Mouse (Mus musculus) embryonic facial prominence, embryonic 12.5 days (tissue): Measurements from ENCODE around the gene Fxyd7. TPM values are rescaled to one million over a fixed set of nuclear protein-coding genes. Genes with fewer than 3 reads are reported as not detected.

Experiments
- ATAC-seq: fragments of 200-750 bp; cut with Nextera tagmentation; 2 replicates; pipeline ENCODE4 v1.8.0; 2017; ENCODE audit not compliant: insufficient number of reproducible peaks, insufficient read depth, low FRiP score, low TSS enrichment
- H3K27ac ChIP-seq: fragments of 300-500 bp; sonication (generic); 2 replicates; pipeline ENCODE4 v1.5.1; 2016; ENCODE audit warnings: mild to moderate bottlenecking
- H3K27me3 ChIP-seq: fragments of 300-500 bp; sonication (generic); 2 replicates; pipeline ENCODE4 v1.6.1; 2016; ENCODE audit warnings: mild to moderate bottlenecking, moderate library complexity
- H3K36me3 ChIP-seq: fragments of 300-500 bp; sonication (generic); 2 replicates; pipeline ENCODE4 v1.6.1; 2016; ENCODE audit warnings: mild to moderate bottlenecking
- H3K4me1 ChIP-seq: fragments of 300-500 bp; sonication (generic); 2 replicates; pipeline ENCODE4 v1.6.1; 2016
- H3K4me2 ChIP-seq: fragments of 300-500 bp; sonication (generic); replicated peaks from 2 replicates; pipeline ENCODE4 v1.6.1; 2016; ENCODE audit warnings: mild to moderate bottlenecking, moderate library complexity
- H3K4me3 ChIP-seq: fragments of 300-500 bp; sonication (generic); 2 replicates; pipeline ENCODE4 v1.5.1; 2016; ENCODE audit warnings: mild to moderate bottlenecking
- H3K9ac ChIP-seq: fragments of 300-500 bp; sonication (generic); 2 replicates; pipeline ENCODE4 v1.6.1; 2016; ENCODE audit warnings: mild to moderate bottlenecking, moderate library complexity
- H3K9me3 ChIP-seq: fragments of 300-500 bp; sonication (generic); 2 replicates; pipeline ENCODE4 v1.6.1; 2016; ENCODE audit warnings: mild to moderate bottlenecking, moderate library complexity
- WGBS: fragments of 180-500 bp; shearing (Covaris S2); methylation state at CpG from one replicate; pipeline ENCODE4 v1.1.7; 2016; 5-methylcytosine and 5-hydroxymethylcytosine counted together
- polyA plus RNA-seq: library from polyadenylated mRNA; unstranded; fragments of >200 nt; fragmentation: Nextera tagmentation; extraction: Ambion mirVana; gene quantifications from 2 replicates; pipeline ENCODE4 v1.2.1, GENCODE M21; 2016

The Fxyd7 gene
- polyA plus RNA-seq, 1 experiment from 2014 or later = 26.0 TPM

- Histone ChIP-seq H3K9me3 (no peaks in the 10 kb centered on the region), H3K4me1 (peaks cover 36% of the 10 kb centered on the region), H3K36me3 (no peaks in the 10 kb centered on the region), H3K9ac (no peak within 1 kb of the TSS), H3K27me3 (peaks cover 30% of the 10 kb centered on the region), H3K4me3 (no peak within 1 kb of the TSS), H3K4me2 (no peak within 1 kb of the TSS), H3K27ac (no peak within 1 kb of the TSS)
- WGBS = 70% methylated on average over 2 of the region's 2 CpGs
- no peak for ATAC-seq
These were observed 5.8 kb upstream of the Fxyd7 start, which contains the start of gene Fxyd1 for GRCm38 (mm10) chr7:31057071-31057470. Fxyd1 (minus strand) TSS chr7:31057199.

GRCm38 (mm10) chr7:31056448-31056847 lies 5.2 kb upstream of the Fxyd7 start:
- ATAC-seq = no peak
- H3K27me3 ChIP-seq = peaks cover 36% of the 10 kb centered on the region
- WGBS = 67% methylated on average over 7 of the region's 7 CpGs

GRCm38 (mm10) chr7:31055883-31056282 lies 4.6 kb upstream of the Fxyd7 start:
- H3K9ac ChIP-seq = no peak overlapping the region
- peaks cover 42% of the 10 kb centered on the region for H3K27me3 ChIP-seq
- ATAC-seq = no peak
- peaks cover 48% of the 10 kb centered on the region for H3K4me1 ChIP-seq
- H3K4me2 ChIP-seq = peak overlapping the region; percentile 38
- WGBS = 0% methylated on average over 1 of the region's 4 CpGs
- no peaks in the 10 kb centered on the region for H3K36me3 ChIP-seq
- H3K27ac ChIP-seq = no peak overlapping the region
- no peak overlapping the region for H3K4me3 ChIP-seq
- no peaks in the 10 kb centered on the region for H3K9me3 ChIP-seq

More at GRCm38 (mm10) chr7:31056448-31056847, 5.2 kb upstream of the Fxyd7 start:
- Histone ChIP-seq H3K4me2 (no peak overlapping the region), H3K9ac (no peak overlapping the region), H3K4me3 (no peak overlapping the region), H3K4me1 (peaks cover 42% of the 10 kb centered on the region), H3K9me3 (no peaks in the 10 kb centered on the region), H3K27ac (no peak overlapping the region), H3K36me3 (no peaks in the 10 kb centered on the region)

- H3K4me2 ChIP-seq = peak overlapping the region; percentile 38
- H3K4me3 ChIP-seq = peak overlapping the region; percentile 11
- peak; percentile 59 for ATAC-seq
- H3K27me3 ChIP-seq = peaks cover 47% of the 10 kb centered on the region
- H3K9me3 ChIP-seq = no peaks in the 10 kb centered on the region
- no peak overlapping the region for H3K9ac ChIP-seq
- peak overlapping the region; percentile 25 for H3K27ac ChIP-seq
- WGBS = 3% methylated on average over 10 of the region's 10 CpGs
- peaks cover 53% of the 10 kb centered on the region for H3K4me1 ChIP-seq
- no peaks in the 10 kb centered on the region for H3K36me3 ChIP-seq
These were observed 4.1 kb upstream of the Fxyd7 start for GRCm38 (mm10) chr7:31055354-31055824.

GRCm38 (mm10) chr7:31054661-31055320 lies 3.5 kb upstream of the Fxyd7 start:
- Histone ChIP-seq H3K4me1 (peaks cover 59% of the 10 kb centered on the region), H3K27ac (peak overlapping the region; percentile 25; the same call in 1 of the 2 replicates), H3K4me2 (peak overlapping the region; percentile 38), H3K9ac (no peak overlapping the region; the same call in 1 of the 2 replicates), H3K9me3 (no peaks in the 10 kb centered on the region), H3K4me3 (peak overlapping the region; percentile 11), H3K36me3 (no peaks in the 10 kb centered on the region), H3K27me3 (peaks cover 53% of the 10 kb centered on the region)
- ATAC-seq = 0 out of 2 replicates have a peak, but pooled peaks have one; percentile 1
- 39% methylated on average over 11 of the region's 11 CpGs for WGBS

GRCm38 (mm10) chr7:31053882-31054447 lies 2.7 kb upstream of the Fxyd7 start:
- ATAC-seq = no peak
- no peak overlapping the region for H3K4me3 ChIP-seq
- no peak overlapping the region for H3K9ac ChIP-seq
- H3K4me1 ChIP-seq = peaks cover 66% of the 10 kb centered on the region
- peaks cover 60% of the 10 kb centered on the region for H3K27me3 ChIP-seq
- no peaks in the 10 kb centered on the region for H3K9me3 ChIP-seq
- WGBS = 28% methylated on average over 10 of the region's 10 CpGs
- no peak overlapping the region for H3K4me2 ChIP-seq
- H3K27ac ChIP-seq = no peak overlapping the region
- no peaks in the 10 kb centered on the region for H3K36me3 ChIP-seq

- Histone ChIP-seq H3K4me2 (peak overlapping the region; percentile 56), H3K9me3 (no peaks in the 10 kb centered on the region), H3K27me3 (peaks cover 60% of the 10 kb centered on the region), H3K4me1 (peaks cover 66% of the 10 kb centered on the region), H3K4me3 (peak overlapping the region; percentile 24), H3K36me3 (no peaks in the 10 kb centered on the region), H3K27ac (no peak overlapping the region), H3K9ac (no peak overlapping the region)
- WGBS = 1% methylated on average over 33 of the region's 34 CpGs
- no peak; the same call in 1 of the 2 replicates for ATAC-seq
These were observed 1.6 kb upstream of the Fxyd7 start for GRCm38 (mm10) chr7:31052636-31053434.

GRCm38 (mm10) chr7:31052251-31052635 lies 976 bp upstream of the Fxyd7 start:
- 2% methylated on average over 22 of the region's 22 CpGs for WGBS
- Histone ChIP-seq H3K36me3 (no peaks in the 10 kb centered on the region), H3K4me2 (peak overlapping the region; percentile 56), H3K27ac (no peak overlapping the region), H3K9me3 (no peaks in the 10 kb centered on the region), H3K9ac (no peak overlapping the region), H3K4me1 (peaks cover 66% of the 10 kb centered on the region), H3K27me3 (peaks cover 63% of the 10 kb centered on the region), H3K4me3 (peak overlapping the region; percentile 24)
- ATAC-seq = no peak

- ATAC-seq = no peak
- Histone ChIP-seq H3K27me3 (peaks cover 68% of the 10 kb centered on the region), H3K36me3 (no peaks in the 10 kb centered on the region), H3K9me3 (no peaks in the 10 kb centered on the region), H3K4me3 (peak overlapping the region; percentile 24), H3K4me2 (peak overlapping the region; percentile 56), H3K9ac (no peak overlapping the region), H3K27ac (no peak overlapping the region), H3K4me1 (peaks cover 66% of the 10 kb centered on the region)
- WGBS = 3% methylated on average over 9 of the region's 9 CpGs
These were observed 346 bp downstream of the Fxyd7 start for GRCm38 (mm10) chr7:31050921-31051320.

- 5% methylated on average over 6 of the region's 6 CpGs for WGBS
- H3K9ac ChIP-seq = no peak overlapping the region
- no peak for ATAC-seq
- H3K9me3 ChIP-seq = no peaks in the 10 kb centered on the region
- peaks cover 62% of the 10 kb centered on the region for H3K4me1 ChIP-seq
- H3K27ac ChIP-seq = no peak overlapping the region
- peak overlapping the region; percentile 24 for H3K4me3 ChIP-seq
- H3K4me2 ChIP-seq = peak overlapping the region; percentile 56
- peaks cover 70% of the 10 kb centered on the region for H3K27me3 ChIP-seq
- H3K36me3 ChIP-seq = no peaks in the 10 kb centered on the region
These were observed 780 bp downstream of the Fxyd7 start for GRCm38 (mm10) chr7:31050487-31050886.

- peak overlapping the region; percentile 1; the same call in 1 of the 2 replicates for H3K9ac ChIP-seq
- 3% methylated on average over 13 of the region's 15 CpGs for WGBS
- no peak overlapping the region for H3K27ac ChIP-seq
- H3K4me3 ChIP-seq = peak overlapping the region; percentile 24
- H3K4me2 ChIP-seq = peak overlapping the region; percentile 56
- H3K36me3 ChIP-seq = no peaks in the 10 kb centered on the region
- ATAC-seq = no peak
- no peaks in the 10 kb centered on the region for H3K9me3 ChIP-seq
- H3K4me1 ChIP-seq = peaks cover 56% of the 10 kb centered on the region
- peaks cover 74% of the 10 kb centered on the region for H3K27me3 ChIP-seq
These were observed 1.4 kb downstream of the Fxyd7 start for GRCm38 (mm10) chr7:31049846-31050281.
